Mouse (Mus musculus) MEL (cell line): ENCODE results near the gene Tas2r143. TPM values are rescaled to one million over a fixed set of nuclear protein-coding genes. Genes with fewer than 3 reads are reported as not detected.

Experiments
- DNase-seq: peaks from one replicate; pipeline ENCODE4 v3.0.0; 2011; ENCODE audit warnings: low read depth, low spot score
- H3K27ac ChIP-seq: 2 replicates; pipeline ENCODE4 v1.5.1; 2012; ENCODE audit warnings: low read depth, mild to moderate bottlenecking, control low read depth, low read length, moderate library complexity; ENCODE audit not compliant: control insufficient read depth
- H3K27me3 ChIP-seq, 2 experiments: fragments of 150-350 bp in 1 of 2; sonication (generic) in 1 of 2; 2 replicates each; pipeline ENCODE4 v1.6.1; 2012; ENCODE audit warnings: low read length in 2 of 2, mild to moderate bottlenecking in 2 of 2, improper control_type of control experiment in 1 of 2, moderate library complexity in 1 of 2; ENCODE audit not compliant: insufficient read depth in 2 of 2, control insufficient read depth in 1 of 2
- H3K36me3 ChIP-seq, 2 experiments: 2 replicates each; pipeline ENCODE4 v1.6.1; 2012 to 2014; ENCODE audit warnings: low read length in 2 of 2, improper control_type of control experiment in 1 of 2, inconsistent platforms in 1 of 2, mild to moderate bottlenecking in 1 of 2; ENCODE audit not compliant: insufficient read depth in 2 of 2, control insufficient read depth in 1 of 2
- H3K4me1 ChIP-seq, 2 experiments: fragments of 150-350 bp in 1 of 2; sonication (generic) in 1 of 2; 2 replicates each; pipeline ENCODE4 v1.6.1; 2012; ENCODE audit warnings: low read length in 2 of 2, improper control_type of control experiment in 1 of 2, mild to moderate bottlenecking in 1 of 2; ENCODE audit not compliant: insufficient read depth in 2 of 2, control insufficient read depth in 1 of 2
- H3K4me3 ChIP-seq, 2 experiments: fragments of 150-350 bp in 1 of 2; sonication (generic) in 1 of 2; 2 replicates each; pipeline ENCODE4 v1.5.1; 2012; ENCODE audit warnings: low read depth in 2 of 2, low read length in 2 of 2, mild to moderate bottlenecking in 2 of 2, moderate library complexity in 2 of 2, control low read depth in 1 of 2, improper control_type of control experiment in 1 of 2; ENCODE audit not compliant: control insufficient read depth in 1 of 2, insufficient read depth in 1 of 2
- H3K79me2 ChIP-seq: 2 replicates; pipeline ENCODE4 v1.6.1; 2012; ENCODE audit warnings: mild to moderate bottlenecking, low read length, moderate library complexity; ENCODE audit not compliant: control insufficient read depth, poor library complexity, insufficient read depth
- H3K9ac ChIP-seq: 2 replicates; pipeline ENCODE4 v1.6.1; 2012; ENCODE audit warnings: low read depth, mild to moderate bottlenecking, control low read depth, low read length, moderate library complexity; ENCODE audit not compliant: control insufficient read depth, poor library complexity, severe bottlenecking
- H3K9me3 ChIP-seq: fragments of 150-350 bp; sonication (generic); replicated peaks from 2 replicates; pipeline ENCODE4 v1.6.1; 2012; ENCODE audit warnings: mild to moderate bottlenecking, low read length, improper control_type of control experiment, moderate library complexity; ENCODE audit not compliant: insufficient read depth
- MAX ChIP-seq: IDR thresholded peaks from 2 replicates; pipeline ENCODE4 v1.6.1; 2011; ENCODE audit warnings: low read length, improper control_type of control experiment
- polyA plus RNA-seq, 2 experiments: library from polyadenylated mRNA; stranded (reverse) in 1 of 2; unstranded in 1 of 2; fragments of >175 nt in 1 of 2; fragments of >200 nt in 1 of 2; gene quantifications; 2 replicates each; pipeline versions ENCODE4 v1.2.1 to v1.2.4; 2012; ENCODE audit warnings: low replicate concordance in 2 of 2, low read depth in 1 of 2; ENCODE audit not compliant: insufficient read length in 2 of 2, insufficient read depth in 1 of 2, missing spikeins in 1 of 2
- total RNA-seq: library from RNA; depleted of rRNA; stranded (reverse); fragments of 300-350 nt; gene quantifications from 2 replicates; pipeline ENCODE4 v1.2.3, GENCODE M21; 2012; rRNA removed

Gene Tas2r143
- total and polyA plus RNA-seq, 3 experiments = not detected

GRCm38 (mm10) chr6:42447381-42447780, 47.3 kb downstream of the Tas2r143 start:
- Histone ChIP-seq H3K4me3 (no peak overlapping the region), H3K36me3 (no peaks in the 10 kb centered on the region), H3K9me3 (no peaks in the 10 kb centered on the region), H3K9ac (no peak overlapping the region), H3K4me1 (no peaks in the 10 kb centered on the region), H3K27me3 (no peaks in the 10 kb centered on the region; a peak in 1 of 4 replicates), H3K27ac (no peak overlapping the region), H3K79me2 (no peaks in the 10 kb centered on the region)
- TF ChIP-seq MAX = no peak
- no peak for DNase-seq

Other genes starting within 250 kb of the Tas2r143 start
- gene Tas2r144, start 184.9 kb upstream of the Tas2r143 start, total RNA-seq = not detected in 2 replicates
- gene Tas2r144, start 184.9 kb upstream of the Tas2r143 start, polyA plus RNA-seq = not detected
- 1.2 and 1.4 TPM in 2 replicates for gene Gstk1, start 154.3 kb upstream of the Tas2r143 start, total RNA-seq
- gene Gstk1, start 154.3 kb upstream of the Tas2r143 start, polyA plus RNA-seq = 1 to 10 TPM in 1 of 2 experiments, not detected in 1; 1.2 TPM
- gene Tmem139, start 138.3 kb upstream of the Tas2r143 start, total RNA-seq = not detected in 2 replicates
- gene Tmem139, start 138.3 kb upstream of the Tas2r143 start, polyA plus RNA-seq = under 1 TPM in 1 of 2 experiments, not detected in 1; 0.08 TPM
- 21.3 and 22.2 TPM in 2 replicates for gene Casp2, start 135.3 kb upstream of the Tas2r143 start, total RNA-seq
- gene Casp2, start 135.3 kb upstream of the Tas2r143 start, polyA plus RNA-seq = 10 to 100 TPM in 1 of 2 experiments, not detected in 1; 42.3 TPM
- 0.04 and 0.10 TPM in 2 replicates for gene Clcn1, start 113.6 kb upstream of the Tas2r143 start, total RNA-seq
- gene Clcn1, start 113.6 kb upstream of the Tas2r143 start, polyA plus RNA-seq = under 1 TPM in 1 of 2 experiments, not detected in 1; 0.22 TPM
- not detected in 2 replicates for gene Fam131b, start 75.6 kb upstream of the Tas2r143 start, total RNA-seq
- under 1 TPM in 1 of 2 experiments, not detected in 1; 0.06 TPM for gene Fam131b, start 75.6 kb upstream of the Tas2r143 start, polyA plus RNA-seq
- gene Zyx, start 50.6 kb upstream of the Tas2r143 start, total RNA-seq = 7.0 and 7.5 TPM in 2 replicates
- 10 to 100 TPM in 1 of 2 experiments, not detected in 1; 48.4 TPM for gene Zyx, start 50.6 kb upstream of the Tas2r143 start, polyA plus RNA-seq
- gene Epha1, start 27.0 kb upstream of the Tas2r143 start, total RNA-seq = not detected in 2 replicates
- under 1 TPM in 1 of 2 experiments, not detected in 1; 0.04 TPM for gene Epha1, start 27.0 kb upstream of the Tas2r143 start, polyA plus RNA-seq
- gene Tas2r135, start 5.2 kb downstream of the Tas2r143 start, total RNA-seq = not detected in 2 replicates
- not detected for gene Tas2r135, start 5.2 kb downstream of the Tas2r143 start, polyA plus RNA-seq
- gene Tas2r126, start 34.3 kb downstream of the Tas2r143 start, total RNA-seq = not detected in 2 replicates
- not detected for gene Tas2r126, start 34.3 kb downstream of the Tas2r143 start, polyA plus RNA-seq
- not detected in 2 replicates for gene Olfr458, start 65.0 kb downstream of the Tas2r143 start, total RNA-seq
- not detected for gene Olfr458, start 65.0 kb downstream of the Tas2r143 start, polyA plus RNA-seq
- gene Olfr457, start 76.1 kb downstream of the Tas2r143 start, total RNA-seq = not detected in 2 replicates
- gene Olfr457, start 76.1 kb downstream of the Tas2r143 start, polyA plus RNA-seq = not detected
- gene Olfr456, start 87.0 kb downstream of the Tas2r143 start, total RNA-seq = not detected in 2 replicates
- gene Olfr456, start 87.0 kb downstream of the Tas2r143 start, polyA plus RNA-seq = not detected
- gene Olfr455, start 147.3 kb downstream of the Tas2r143 start, total RNA-seq = not detected in 2 replicates
- gene Olfr455, start 147.3 kb downstream of the Tas2r143 start, polyA plus RNA-seq = not detected
- not detected in 2 replicates for gene Tcaf3, start 197.5 kb downstream of the Tas2r143 start, total RNA-seq
- not detected for gene Tcaf3, start 197.5 kb downstream of the Tas2r143 start, polyA plus RNA-seq
- not detected in 2 replicates for gene Tcaf2, start 245.0 kb downstream of the Tas2r143 start, total RNA-seq
- gene Tcaf2, start 245.0 kb downstream of the Tas2r143 start, polyA plus RNA-seq = not detected